Mouse (Mus musculus) CD4-positive, CD25-positive, alpha-beta regulatory T cell, adult 4 months (primary cell): Measurements from ENCODE around the gene Rps6kb1. TPM values are rescaled to one million over a fixed set of nuclear protein-coding genes. Genes with fewer than 3 reads are reported as not detected.
A peak's percentile ranks its signal among the peaks of the same experiment; 100 is the strongest.

Experiments used
- ATAC-seq: one replicate; pipeline ENCODE4 v1.8.0; 2017
- polyA plus RNA-seq, 2 experiments: library from polyadenylated mRNA; unstranded; fragments of 100-300 nt; shearing (Covaris generic); gene quantifications; one replicate each; pipeline ENCODE4 v1.2.1; 2017

The Rps6kb1 gene
- polyA plus RNA-seq, 2 experiments from 2014 or later, result 58.9 to 62.5 TPM

DNA sequence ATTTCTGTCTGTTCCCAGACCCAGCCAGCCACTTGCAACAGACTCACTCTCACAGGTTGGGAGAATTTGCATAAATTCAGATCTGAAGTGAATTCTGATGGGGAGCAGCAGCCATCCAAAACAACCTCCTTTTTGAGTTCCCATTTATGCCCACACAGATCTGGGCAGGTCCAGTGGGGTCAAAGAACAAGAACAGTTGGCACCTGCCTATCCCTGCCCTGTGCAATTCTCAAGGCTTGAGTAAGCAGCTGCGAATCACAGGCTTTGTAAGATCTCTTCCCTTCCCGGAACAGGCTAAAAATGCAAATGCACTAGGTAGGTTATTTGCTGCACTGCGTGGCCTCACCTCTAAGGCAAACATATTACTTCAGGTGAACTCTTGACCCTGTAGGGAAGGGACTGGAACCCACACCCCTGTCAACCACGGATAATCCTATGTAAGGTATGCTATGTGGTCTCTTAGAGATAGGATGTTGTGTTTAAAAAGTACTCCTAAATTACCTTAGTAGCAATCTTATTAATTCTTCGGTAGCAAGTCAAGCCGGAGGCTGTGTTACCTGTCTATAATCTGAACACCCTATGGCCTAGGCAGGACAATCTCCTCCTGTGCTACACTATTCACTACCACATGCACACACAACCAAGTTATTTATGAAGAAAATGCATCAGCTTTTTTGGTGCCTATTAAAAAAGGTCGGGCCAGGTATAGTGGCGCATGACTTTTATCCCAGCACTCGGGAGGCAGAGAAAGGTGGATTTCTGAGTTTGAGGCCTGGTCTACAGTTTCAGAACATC is 35.9 kb upstream of the Rps6kb1 start:
- peak; percentile 5 for ATAC-seq

DNA sequence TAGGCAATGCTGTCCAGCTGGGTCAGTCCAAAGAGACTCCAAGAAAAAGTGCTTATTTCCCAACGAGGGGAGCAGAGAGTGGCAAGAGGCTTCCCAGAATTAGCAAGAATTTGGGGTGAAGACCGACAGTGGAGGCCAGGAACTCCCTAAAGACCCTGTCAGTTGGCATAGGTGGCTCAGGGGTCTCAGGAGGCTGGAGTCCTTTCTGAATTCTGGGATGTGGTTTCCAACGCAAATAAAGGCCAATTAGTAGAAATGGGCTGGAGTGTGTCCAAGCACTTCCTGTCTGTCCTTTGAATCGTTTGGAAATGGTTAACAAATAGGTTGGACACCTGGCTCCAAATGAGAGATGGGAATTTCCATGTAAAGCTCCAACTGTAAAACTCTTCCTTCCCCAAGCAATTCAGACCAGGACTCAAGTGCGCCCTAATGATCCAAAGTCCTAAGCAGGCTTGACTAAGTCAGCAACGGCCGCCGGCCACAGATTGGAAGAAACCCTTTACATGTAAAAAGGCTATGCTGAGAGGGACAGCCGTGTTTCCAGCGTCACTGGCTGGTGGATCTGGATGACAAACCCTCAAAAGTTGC is 35.2 kb upstream of the Rps6kb1 start:
- no peak for ATAC-seq

DNA sequence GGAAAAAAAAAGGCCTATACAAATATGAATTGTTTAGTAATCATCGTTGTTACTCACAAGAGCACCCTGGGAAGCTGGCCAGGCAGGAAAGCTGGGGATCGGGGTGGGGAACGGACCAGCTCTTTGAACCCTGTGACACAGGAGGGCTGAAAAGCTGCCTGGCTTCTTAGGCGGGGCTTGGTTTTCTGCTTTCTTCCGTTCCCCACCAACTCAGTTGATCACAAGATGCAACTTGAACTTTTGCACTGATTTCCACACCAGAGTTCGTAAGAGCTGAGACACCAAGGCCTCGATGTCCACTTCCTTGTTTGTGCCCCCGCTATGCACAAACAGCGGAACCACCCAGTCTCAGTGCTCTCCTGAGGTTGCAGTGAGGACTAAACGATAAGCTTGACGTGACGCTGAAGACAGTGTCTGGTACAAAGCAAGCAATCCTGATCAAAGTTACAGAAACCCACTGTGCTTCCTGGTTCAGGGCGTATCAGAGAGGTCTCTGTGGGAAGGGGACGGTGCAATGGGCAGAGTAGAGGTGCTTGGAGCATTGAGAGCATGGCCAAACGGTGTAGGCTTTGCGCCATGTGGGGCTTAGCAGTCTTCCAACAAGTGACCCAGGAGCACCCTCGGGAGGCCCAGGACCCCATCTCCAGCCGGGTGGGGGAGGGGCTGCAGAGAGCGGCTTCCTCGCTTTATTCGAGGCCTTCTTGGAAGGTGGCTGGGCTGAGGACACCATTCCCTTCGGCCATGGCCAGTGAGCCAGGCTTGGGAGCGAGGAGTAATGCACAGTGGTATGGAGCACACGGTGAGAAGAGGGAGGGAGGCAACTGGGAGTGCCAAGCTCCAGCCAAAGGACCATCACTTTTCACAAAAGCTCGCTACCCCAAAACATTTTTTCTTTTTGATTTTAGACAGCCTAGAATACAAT is 34.5 kb upstream of the Rps6kb1 start:
- ATAC-seq, result peak; percentile 20

DNA sequence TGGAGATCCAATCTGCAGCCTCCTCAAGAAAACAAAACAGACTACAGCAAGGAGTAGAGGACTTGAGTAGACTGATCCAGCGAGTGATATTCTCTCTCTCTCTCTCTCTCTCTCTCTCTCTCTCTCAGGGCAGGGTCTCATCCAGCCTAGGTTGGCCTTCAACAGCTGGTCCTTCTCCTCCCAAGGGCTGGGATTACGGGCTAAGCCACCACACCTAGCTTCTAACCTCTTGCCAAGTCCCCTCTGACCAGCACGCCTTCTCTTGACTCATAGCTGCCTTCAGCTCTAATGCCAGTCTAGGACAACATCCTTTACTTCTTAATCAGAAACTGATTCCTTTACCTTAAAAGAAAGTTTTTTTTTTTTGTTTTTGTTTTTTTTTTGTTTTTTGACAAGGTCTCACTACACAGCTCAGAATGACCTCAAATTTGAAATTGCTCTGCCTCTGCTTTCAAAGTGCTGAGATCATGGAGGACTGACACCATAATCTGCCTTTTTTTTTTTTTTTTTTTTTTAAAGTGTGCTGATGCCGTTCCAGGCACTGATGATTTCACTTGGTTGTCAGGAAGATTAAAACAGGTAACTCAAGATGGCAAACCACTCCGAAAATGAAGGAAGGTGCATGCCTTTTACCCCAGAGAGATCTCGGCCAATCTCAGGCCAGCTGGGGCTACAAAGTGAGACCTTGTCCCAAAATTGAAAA is 33.7 kb upstream of the Rps6kb1 start:
- no peak for ATAC-seq

DNA sequence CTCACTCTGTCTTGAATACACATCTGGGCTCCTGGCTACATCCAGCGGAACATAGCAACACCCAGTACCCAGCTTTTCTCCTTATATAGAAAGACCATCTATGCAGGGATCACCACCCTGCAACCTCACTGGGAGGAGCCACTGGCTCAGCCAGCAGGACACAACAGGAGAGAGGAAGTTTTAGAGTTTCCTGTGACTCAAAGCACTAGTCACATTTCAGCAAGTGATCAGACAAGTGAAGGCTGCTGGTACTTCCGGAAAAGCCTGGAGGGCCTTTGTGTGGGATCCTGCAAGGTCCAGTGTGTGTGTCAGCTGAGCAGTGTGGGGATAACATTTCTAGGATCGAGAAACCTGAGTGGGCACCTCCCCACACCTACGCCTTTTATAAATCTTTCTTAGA is 32.6 kb upstream of the Rps6kb1 start:
- peak; percentile 37 for ATAC-seq

DNA sequence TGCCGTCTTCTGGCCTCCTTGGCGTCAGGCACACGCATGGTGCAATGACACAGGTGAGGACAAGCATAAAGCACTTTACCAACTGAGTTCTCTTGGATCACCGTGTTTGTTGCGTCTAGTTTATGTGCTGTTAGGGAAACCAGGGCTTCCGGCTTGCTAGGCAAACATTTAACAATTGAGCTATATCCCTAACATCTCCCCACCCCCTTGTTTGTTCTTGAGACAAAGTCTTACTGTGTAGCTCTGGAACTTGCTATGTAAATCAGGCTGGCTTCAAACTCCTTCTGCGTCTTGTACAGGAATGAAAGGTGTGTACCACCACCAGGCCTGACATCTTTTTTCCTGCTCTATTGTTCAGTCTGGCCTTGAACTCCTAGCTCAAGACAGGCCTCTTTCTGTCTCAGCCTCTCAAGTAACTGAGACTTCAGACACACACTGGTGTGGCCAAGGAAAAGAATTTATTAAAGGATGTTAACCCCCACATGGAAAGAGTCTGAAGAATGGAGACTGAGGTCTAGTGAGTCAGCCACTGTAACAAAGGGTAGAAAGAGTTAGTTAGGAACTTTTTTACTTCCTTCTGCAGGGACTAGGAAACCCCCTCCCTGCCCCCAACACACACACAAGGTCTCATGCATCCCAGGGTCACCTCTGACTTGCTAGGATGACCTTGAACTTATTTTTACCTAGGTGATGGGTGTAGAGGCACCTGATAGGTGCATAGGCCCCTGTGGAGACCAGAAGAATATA is 31.2 kb upstream of the Rps6kb1 start:
- ATAC-seq, result no peak

DNA sequence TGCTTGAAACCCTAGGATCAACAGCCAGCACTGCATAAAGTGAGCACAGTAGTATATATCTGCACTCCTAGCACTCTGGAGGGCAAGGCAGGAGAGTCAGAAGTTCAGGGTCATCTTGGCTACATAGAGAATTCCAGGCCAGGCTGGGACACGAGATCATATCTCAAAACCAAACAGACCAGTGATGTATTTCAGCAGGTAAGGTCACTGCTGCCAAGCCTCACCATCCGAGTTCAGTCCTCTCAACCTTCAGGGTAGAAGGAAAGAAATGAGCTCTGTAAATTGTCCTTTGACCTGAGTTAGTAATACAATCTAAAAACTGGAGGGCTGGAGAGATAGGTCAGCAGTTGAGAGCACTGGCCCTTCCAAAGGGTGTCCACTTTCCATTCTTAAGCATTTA is 29.8 kb upstream of the Rps6kb1 start:
- no peak for ATAC-seq

DNA sequence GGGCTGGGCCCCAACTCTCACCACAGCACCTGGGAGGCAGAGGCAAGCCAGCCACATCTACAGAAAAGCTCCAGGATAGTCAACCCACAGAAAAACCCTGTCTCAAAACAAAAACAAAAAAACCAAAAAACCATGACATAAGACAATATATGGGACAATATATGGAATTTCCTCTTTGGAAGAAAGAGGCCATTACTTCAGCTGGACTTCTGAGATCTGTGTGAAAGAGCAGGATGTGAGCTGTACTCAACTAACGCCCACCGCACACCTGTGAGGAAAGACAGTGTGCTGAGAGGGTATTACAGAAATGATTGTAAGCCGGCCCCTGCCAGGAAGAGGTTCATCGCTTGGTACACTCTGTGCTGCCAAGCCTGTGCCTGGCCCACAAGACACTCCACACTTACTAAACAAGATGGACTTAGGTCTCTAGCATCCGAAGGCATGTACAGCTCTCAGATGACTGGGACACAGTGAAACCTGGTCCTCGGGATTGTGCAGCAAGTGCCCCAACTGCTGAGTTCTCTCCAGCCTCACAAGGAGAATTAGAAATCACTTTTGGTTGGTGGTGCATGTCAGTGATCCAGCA is 29.1 kb upstream of the Rps6kb1 start:
- peak; percentile 52 for ATAC-seq

DNA sequence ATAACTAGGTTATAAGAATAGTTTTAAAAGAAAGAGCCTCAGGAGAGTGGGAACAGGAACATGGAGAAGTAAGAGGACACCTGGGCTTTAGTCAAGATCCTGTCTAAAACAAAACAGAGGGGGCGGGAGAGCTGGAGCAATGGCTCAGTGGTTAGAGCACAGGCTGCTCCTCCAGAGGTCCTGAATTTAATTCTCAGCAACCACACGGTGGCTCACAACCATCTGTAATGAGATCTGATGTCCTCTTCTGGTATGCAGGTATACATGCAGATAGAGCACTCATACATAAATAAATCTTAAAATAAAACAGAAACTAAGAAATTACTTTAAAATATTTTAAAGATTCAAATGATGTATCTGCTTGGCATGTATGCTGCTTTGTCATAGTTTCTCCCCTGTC is 28.0 kb upstream of the Rps6kb1 start:
- ATAC-seq, result peak; percentile 11

DNA sequence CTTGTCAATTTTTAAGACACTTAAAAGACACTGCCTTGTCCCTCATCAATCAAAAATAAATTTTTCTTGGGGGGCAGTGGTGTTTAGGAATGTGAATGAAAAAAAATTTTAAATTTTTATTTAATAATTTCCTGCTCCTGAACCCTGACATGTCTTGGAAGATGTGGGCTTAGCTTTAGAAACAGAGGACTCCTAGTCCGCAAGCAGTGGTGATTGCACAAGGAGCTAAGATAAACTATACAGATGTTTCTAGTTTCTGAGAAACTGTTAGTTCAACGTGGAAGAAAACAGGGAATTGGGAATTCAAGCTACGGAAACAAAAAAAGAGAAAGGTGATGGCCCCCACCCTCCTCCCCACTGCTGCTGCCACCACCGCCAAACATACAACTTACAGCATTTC is 27.3 kb upstream of the Rps6kb1 start:
- no peak for ATAC-seq

DNA sequence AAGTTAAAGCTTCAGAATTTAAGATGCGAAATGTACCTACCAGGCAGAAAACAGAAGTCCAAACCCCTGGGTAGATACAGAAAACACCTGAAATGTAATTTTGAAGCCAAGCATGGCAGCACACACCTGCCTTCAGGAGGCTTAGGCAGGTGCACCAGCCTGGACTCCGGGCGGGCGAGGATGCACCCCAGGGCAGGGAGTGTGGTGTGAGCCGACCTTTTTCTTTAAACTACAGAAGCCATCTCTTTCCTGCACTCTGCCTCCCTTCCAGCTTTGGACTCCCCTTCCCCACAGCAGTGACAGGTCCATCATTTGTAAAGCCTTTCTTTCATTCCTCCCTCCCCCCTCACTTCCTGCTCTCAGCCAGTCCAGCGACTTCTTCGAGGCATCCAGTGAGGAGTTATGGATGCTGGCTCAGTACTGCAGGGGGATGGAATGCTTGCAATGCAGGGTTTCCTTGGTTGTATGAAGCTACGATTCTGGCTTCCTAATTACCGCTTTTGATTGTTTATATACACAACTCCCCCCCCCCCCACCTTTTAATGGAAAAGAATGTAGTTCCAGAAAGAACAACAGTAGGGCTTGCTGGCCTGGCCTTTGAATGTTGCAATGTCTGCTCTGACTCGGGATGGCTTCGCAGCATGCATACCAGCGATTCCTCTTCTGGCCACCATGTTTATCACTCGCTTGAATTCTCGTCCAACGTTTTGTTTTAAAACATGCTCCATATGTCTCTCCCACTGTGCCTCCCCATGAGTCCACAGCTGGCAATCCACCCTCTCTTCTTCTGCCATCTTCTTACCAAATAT is 26.6 kb upstream of the Rps6kb1 start:
- no peak for ATAC-seq

DNA sequence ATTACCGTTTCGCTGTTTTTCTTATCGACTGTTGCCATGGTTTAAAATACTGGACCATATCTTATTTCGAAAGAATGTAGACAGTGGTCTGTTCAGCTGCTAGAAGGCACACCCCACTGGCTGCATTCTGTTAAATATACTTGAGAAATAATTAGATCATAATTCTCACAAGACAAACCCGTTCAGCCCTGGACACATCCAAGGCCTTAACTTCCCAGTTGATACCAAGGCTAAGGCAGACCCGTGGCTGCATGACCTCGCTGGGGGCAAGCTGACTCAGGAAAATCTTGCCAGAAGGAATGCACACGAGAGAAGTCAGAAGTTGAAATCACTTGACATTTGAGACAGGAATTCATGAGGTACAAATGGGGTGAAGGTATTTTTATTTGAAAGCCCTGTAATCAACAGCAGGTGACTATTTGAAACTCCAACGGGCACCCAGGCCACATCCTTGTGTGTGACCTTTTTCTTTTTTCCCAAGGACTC is 25.7 kb upstream of the Rps6kb1 start:
- no peak for ATAC-seq

DNA sequence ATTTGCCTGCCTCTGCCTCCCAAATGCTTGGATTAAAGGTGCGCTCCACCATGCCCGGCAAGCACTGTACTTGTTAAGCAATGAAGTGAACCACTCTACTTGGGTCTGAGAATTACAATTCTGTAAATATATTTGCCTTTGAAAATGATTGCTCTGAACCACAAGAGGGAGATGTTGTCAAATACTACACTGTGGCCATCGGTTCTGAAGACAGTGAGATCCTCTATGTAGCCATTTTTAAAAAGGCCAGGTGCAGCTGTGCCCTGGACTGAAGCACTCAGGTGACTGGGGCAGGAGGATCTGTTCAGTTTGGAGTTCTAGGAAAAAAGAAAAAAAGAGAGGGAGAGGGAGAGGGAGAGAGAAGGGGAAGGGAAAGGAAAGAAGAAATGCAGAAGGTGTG is 23.8 kb upstream of the Rps6kb1 start:
- ATAC-seq, result peak; percentile 75

DNA sequence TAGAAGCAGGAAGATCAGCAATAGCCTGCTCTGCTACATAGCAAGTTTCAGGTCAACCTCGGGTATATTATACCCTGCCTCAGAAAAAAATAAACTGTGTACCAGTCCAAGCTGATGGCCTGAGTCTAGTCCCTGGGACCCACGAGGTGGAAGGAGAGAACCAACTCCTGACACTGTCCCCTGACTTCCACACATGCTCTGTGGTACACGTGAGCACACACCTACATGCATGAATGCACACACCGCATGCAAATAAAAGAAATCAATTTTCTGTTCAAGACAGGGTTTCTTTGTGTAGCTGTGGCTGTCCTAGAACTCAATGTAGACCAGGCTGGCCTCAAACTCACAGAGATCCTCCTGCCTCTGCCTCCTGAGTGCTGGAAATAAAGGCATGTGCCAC is 13.7 kb upstream of the Rps6kb1 start:
- no peak for ATAC-seq

DNA sequence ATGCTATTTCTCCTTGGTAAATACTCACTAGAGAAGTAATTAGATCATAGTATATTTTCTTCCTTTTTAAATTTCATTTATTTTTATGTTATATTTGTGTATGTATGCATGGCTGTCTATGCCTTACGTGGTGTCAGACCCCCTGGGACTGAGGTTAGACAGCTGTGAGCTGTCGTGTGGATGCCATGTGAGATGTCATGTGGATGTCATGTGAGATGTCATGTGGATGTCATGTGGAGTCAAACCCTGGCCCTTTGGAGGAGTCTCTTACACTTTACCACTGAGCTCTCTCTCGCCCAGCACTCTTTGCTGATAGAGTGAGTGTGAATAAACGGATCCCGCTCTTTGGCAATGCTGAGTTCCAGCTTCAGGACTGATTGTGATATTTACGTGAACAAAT is 8.9 kb upstream of the Rps6kb1 start:
- no peak for ATAC-seq

DNA sequence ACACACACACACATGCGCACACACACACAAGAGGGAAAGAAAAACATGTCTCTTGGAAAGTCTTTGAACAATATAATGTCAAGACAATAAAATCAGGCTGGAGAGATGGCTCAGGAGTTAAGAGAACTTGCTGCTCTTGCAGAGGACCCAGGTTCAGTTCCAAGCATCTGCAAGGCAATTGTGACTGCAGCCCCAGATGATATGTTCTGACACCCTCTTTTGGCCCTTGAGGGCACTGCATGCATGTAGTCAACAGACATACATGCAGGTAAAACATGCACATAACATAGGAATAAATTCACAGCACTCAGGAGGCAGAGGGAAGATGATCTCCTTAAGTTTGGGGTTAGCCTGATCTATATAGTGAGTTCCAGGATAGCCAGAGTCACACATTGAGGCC is 2.8 kb upstream of the Rps6kb1 start:
- no peak for ATAC-seq

DNA sequence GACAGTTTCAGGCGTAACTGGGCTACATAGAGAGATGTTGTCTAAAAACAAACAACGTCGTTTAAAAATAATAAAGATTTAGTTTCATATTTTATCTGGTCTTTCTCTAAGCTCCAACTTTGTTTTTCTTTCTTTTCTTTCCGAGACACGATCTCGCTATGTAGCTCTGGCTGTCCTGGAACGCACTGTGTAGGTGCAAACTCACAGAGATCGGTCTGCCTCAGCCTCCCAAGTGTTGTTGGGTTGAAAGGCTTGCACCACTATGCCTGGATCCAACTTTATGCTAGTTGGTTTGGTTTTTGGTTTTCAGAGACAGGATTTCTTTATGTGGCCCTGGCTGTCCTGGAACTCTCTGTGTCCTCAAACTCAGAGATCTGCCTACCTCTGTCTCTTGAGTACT is 951 bp upstream of the Rps6kb1 start:
- no peak for ATAC-seq

DNA sequence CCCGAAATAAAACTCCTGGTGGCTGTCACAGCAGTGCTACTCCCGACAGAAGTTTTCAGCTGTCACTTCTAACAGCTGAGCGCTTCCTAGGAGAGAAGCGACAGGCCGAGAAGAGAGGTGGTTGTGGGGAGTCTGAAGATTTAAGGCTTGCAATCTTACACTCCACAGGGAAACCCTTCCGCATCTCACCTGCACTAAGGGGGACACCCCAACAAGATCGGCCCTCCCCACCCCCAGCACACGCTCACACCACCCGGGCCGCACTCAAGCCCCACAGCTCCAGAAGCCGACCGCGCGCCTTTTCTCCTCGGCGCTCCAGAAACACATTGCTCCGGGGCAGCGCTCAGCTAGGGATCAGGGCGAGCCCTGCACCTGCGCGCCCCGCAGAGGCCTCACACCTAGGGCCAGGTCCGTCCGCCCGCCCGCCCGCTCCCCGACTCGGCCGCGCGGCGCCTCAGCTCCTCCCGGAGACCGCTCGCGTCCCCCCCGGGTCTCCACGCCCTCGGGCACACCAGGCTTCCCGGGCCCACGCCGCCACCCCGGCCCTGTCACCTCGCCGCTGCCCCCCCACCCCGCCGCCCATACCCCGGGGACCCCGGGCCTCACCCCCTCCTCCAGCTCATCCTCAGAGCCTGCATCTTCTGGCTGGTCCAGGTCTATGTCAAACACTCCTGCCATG is 506 bp downstream of the Rps6kb1 start:
- ATAC-seq, result peak; percentile 24

DNA sequence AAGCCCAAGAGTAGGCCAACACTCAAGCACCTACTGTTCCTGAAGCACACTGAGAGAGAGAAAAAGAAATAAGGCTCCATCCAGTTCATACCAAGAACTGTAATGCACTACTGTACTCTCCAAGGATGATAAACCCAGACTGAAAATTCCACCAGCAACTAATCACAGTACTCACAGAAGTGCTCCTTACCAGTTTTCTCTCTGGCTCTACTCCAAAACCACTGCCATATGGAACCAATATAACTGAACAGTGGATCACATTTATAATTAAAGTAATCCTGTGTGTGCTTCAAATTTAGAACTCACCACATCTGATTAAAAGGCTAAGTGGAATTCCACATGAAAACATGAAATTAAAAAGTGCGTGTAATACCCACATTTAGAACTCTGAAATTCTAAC is 1.8 kb downstream of the Rps6kb1 start:
- ATAC-seq, result no peak

DNA sequence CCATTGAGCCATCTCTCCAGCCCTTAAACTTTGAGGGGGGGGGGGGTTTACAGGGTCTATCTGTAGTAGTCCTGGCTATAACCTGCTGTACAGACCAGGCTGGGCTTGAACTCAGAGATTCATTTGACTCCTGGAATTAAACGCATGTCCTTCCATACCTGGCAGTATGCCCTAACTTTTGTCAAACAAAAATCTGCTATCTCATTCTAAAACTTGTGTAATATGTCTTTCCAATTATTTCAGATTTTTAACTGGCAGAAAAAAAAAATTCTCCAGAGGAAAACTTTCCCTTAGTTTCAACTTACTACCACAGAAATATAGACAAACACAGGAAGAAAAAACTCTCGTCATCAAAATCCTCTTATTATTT is 4.1 kb downstream of the Rps6kb1 start:
- ATAC-seq, result no peak
